Mouse (Mus musculus): ENCODE data around the gene 2410137M14Rik.

- no peak for TF ChIP-seq POLR2A (IDR thresholded peaks at IDR 0.05; ENCODE audit: control insufficient read depth in 1 of 2, insufficient read depth in 1 of 2, low read depth in 1 of 2, low read length in 2 of 2, poor library complexity in 1 of 2)
- no peak for TF ChIP-seq EP300 (IDR thresholded peaks at IDR 0.05; ENCODE audit: low read depth in 1 of 2, low read length in 2 of 2)
- no peak for TF ChIP-seq CTCF (IDR thresholded peaks at IDR 0.05 in 2 of 3, conservative IDR thresholded peaks at IDR 0.05 in 1 of 3; ENCODE audit: control insufficient read depth in 1 of 3, insufficient read depth in 1 of 3, low read depth in 2 of 3, low read length in 3 of 3, poor library complexity in 1 of 3, severe bottlenecking in 1 of 3)
- TF ChIP-seq CHD2 (IDR thresholded peaks at IDR 0.05; ENCODE audit: low read length), result no peak
Observed at GRCm38 (mm10) chr17:37000863-37001262, 19.8 kb upstream of the 2410137M14Rik start, which contains the start of gene Zfp57.

All from MEL (cell line).